Mouse (Mus musculus): ENCODE measurements around the gene Xcl1. TPM values are rescaled to one million over a fixed set of nuclear protein-coding genes. Genes with fewer than 3 reads are reported as not detected.

Gene Xcl1
- polyA plus RNA-seq (2012; rRNA removed): not detected in 2 replicates

GRCm38 (mm10) chr1:164935477-164936044, at the start of gene Xcl1:
Gene Xcl1, minus strand, starts transcription at chr1:164935527.

Other genes starting within 250 kb of the Xcl1 start
- gene Dpt, start 138.9 kb downstream of the Xcl1 start, polyA plus RNA-seq (2012; rRNA removed): 0.88 and 0.98 TPM in 2 replicates
- 0.09 and 0.11 TPM in 2 replicates for gene Tbx19, start 225.2 kb upstream of the Xcl1 start, polyA plus RNA-seq (2012; rRNA removed)

All from central nervous system, embryonic 18 days (tissue).